Comparison of ENCODE assay signal across 8 mouse cellular contexts in the genomic region with DNA sequence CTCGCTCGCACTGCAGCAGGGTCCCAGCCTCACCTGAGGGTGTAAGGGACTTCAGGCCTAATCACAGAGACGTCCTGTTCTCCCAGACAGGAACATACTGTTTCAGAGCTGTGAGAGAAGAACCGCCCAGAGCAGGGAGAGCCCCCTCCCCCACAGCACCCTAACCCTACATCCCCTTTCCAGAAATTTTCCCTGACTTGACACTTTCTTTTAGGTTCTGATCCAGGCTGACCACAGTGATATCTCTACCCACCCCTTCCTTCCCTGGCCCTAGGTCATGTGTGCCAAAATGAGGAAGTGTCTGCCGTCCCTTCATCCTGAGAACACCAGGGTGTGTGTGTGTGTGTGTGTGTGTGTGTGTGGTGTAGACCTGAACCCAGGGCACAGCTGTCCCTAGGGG. TPM values are rescaled to one million over a fixed set of nuclear protein-coding genes. Genes with fewer than 3 reads are reported as not detected.
A peak's percentile ranks its signal among the peaks of the same experiment; 100 is the strongest.
DNase-seq lines count a peak whose midpoint lies in the region; ATAC-seq and TF ChIP-seq lines count a peak whose summit lies in the region.

A gene (minus strand): TSS at position 255 of the 400 bp plus-strand sequence.

- no peak for DNase-seq in left cerebral cortex, adult 18-20 months (ENCODE audit: low spot score in 2 of 2)
- DNase-seq in left cerebral cortex, adult 11 months (ENCODE audit: low spot score), result no peak
- no peak for DNase-seq in layer of hippocampus, postnatal 25 days (ENCODE audit: extremely low spot score in 1 of 2, low spot score in 1 of 2)
- DNase-seq in midbrain, postnatal 0 days (ENCODE audit: low spot score), result peak; percentile 27
- DNase-seq in spleen, adult 18-20 months, result no peak
- DNase-seq in testis, postnatal 14 days (ENCODE audit: low spot score), result no peak

- 50% methylated on average over 5 of the region's 5 CpGs for WGBS in heart, embryonic 14.5 days
- 57% methylated on average over 5 of the region's 5 CpGs for WGBS in midbrain, postnatal 0 days

- no peak within 1 kb of the TSS for H3K4me2 ChIP-seq in heart, embryonic 14.5 days (ENCODE audit: low read length)
- H3K4me2 ChIP-seq in midbrain, postnatal 0 days (ENCODE audit: low read depth, low read length, poor library complexity, severe bottlenecking), result no peak within 1 kb of the TSS

- no peak for TF ChIP-seq POLR2A in bone marrow macrophage, adult 2 months (IDR thresholded peaks at IDR 0.05; ENCODE audit: borderline replicate concordance, low read depth, low read length)

- ATAC-seq in heart, embryonic 14.5 days (ENCODE audit: insufficient number of reproducible peaks, insufficient read depth, low FRiP score, low read depth), result no peak
- ATAC-seq in midbrain, postnatal 0 days (ENCODE audit: low FRiP score), result no peak

- H3K36me3 ChIP-seq in heart, embryonic 14.5 days (ENCODE audit: control insufficient read depth, insufficient read depth, low read length), result no peaks in the 10 kb centered on the region
- H3K36me3 ChIP-seq in midbrain, postnatal 0 days (ENCODE audit: insufficient read depth, low read length), result no peaks in the 10 kb centered on the region

- H3K4me3 ChIP-seq in bone marrow macrophage, adult 2 months (ENCODE audit: insufficient read depth, low read length), result peak within 1 kb of the TSS; percentile 72
- no peak within 1 kb of the TSS for H3K4me3 ChIP-seq in heart, embryonic 14.5 days (ENCODE audit: control insufficient read depth in 1 of 2, insufficient read depth in 1 of 2, low read depth in 1 of 2, low read length in 2 of 2)
- no peak within 1 kb of the TSS for H3K4me3 ChIP-seq in midbrain, postnatal 0 days (ENCODE audit: low read depth, low read length)

- H3K4me1 ChIP-seq in bone marrow macrophage, adult 2 months (ENCODE audit: control insufficient read depth, insufficient read depth, low read length), result peaks cover 69% of the 10 kb centered on the region
- H3K4me1 ChIP-seq in heart, embryonic 14.5 days (ENCODE audit: control insufficient read depth in 2 of 2, insufficient read depth in 2 of 2, low read length in 2 of 2), result no peaks in the 10 kb centered on the region
- peaks cover 2% of the 10 kb centered on the region; the same call in 1 of the 2 replicates for H3K4me1 ChIP-seq in midbrain, postnatal 0 days (ENCODE audit: insufficient read depth, low read length)

- H3K9ac ChIP-seq in heart, embryonic 14.5 days (ENCODE audit: low read length), result no peak within 1 kb of the TSS
- H3K9ac ChIP-seq in midbrain, postnatal 0 days (replicated peaks; ENCODE audit: low read length, poor library complexity, severe bottlenecking), result no peak within 1 kb of the TSS

- H3K9me3 ChIP-seq in heart, embryonic 14.5 days (ENCODE audit: control insufficient read depth, low read length), result no peaks in the 10 kb centered on the region
- H3K9me3 ChIP-seq in midbrain, postnatal 0 days (ENCODE audit: low read length), result no peaks in the 10 kb centered on the region

- TF ChIP-seq CTCF in bone marrow macrophage, adult 2 months (IDR thresholded peaks at IDR 0.05; ENCODE audit: low read depth, low read length), result no peak
- TF ChIP-seq CTCF in midbrain, postnatal 0 days (IDR thresholded peaks at IDR 0.05), result no peak

- peaks cover 67% of the 10 kb centered on the region for H3K27me3 ChIP-seq in heart, embryonic 14.5 days (ENCODE audit: control insufficient read depth, insufficient read depth, low read length)
- H3K27me3 ChIP-seq in midbrain, postnatal 0 days (ENCODE audit: insufficient read depth, low read length), result peaks cover 17% of the 10 kb centered on the region

- peak within 1 kb of the TSS; percentile 91 for H3K27ac ChIP-seq in bone marrow macrophage, adult 2 months (ENCODE audit: insufficient read depth, low read depth, low read length)
- H3K27ac ChIP-seq in heart, embryonic 14.5 days (replicated peaks in 1 of 2; ENCODE audit: control insufficient read depth in 1 of 2, insufficient read depth in 1 of 2, low read depth in 2 of 2, low read length in 2 of 2), result no peak within 1 kb of the TSS
- H3K27ac ChIP-seq in midbrain, postnatal 0 days (ENCODE audit: low read depth, low read length), result no peak within 1 kb of the TSS

RNA-seq across cellular contexts. Expression of the gene that starts here (rescaled TPM):
- 10 to 100 TPM; 37.8 to 44.8 TPM for total RNA-seq in left cerebral cortex, adult 18-20 months (2021)
- polyA plus RNA-seq in bone marrow macrophage, adult 2 months (2012; ENCODE audit: insufficient read depth, insufficient read length, missing spikeins), result 2,483 and 2,716 TPM in 2 replicates
- 26.5 and 28.1 TPM in 2 replicates for polyA plus RNA-seq in heart, embryonic 14.5 days (2014; fragmentation: Nextera tagmentation; extraction: Ambion mirVana)
- total RNA-seq in layer of hippocampus, postnatal 25 days (2021), result 10 to 100 TPM; 37.3 to 45.0 TPM
- 62.7 and 79.7 TPM in 2 replicates for total RNA-seq in midbrain, postnatal 0 days (2014; rRNA removed)
- 39.0 and 39.7 TPM in 2 replicates for polyA plus RNA-seq in midbrain, postnatal 0 days (2015; fragmentation: Nextera tagmentation; extraction: Ambion mirVana)

Comparison
In these comparisons a context has a peak if more than half of its experiments do, and no peak if none do; other contexts are left out.
1. RNA of the gene that starts here (polyA plus RNA-seq): 2,483 to 2,716 TPM in bone marrow macrophage, adult 2 months; 39.0 to 39.7 TPM in midbrain, postnatal 0 days and 26.5 to 28.1 TPM in heart, embryonic 14.5 days; every median in the first group is over 10 times any median in the second.